Mouse (Mus musculus) hindbrain, embryonic 15.5 days (tissue): ENCODE measurements around the gene Hps4. TPM values are rescaled to one million over a fixed set of nuclear protein-coding genes. Genes with fewer than 3 reads are reported as not detected.

Experiments used
- ATAC-seq: fragments of 200-750 bp; cut with Nextera tagmentation; 2 replicates; pipeline ENCODE4 v1.8.0; 2017; ENCODE audit warnings: low read depth, moderate number of reproducible peaks, moderate TSS enrichment; ENCODE audit not compliant: low FRiP score
- H3K27ac ChIP-seq: fragments of 300-500 bp; sonication (generic); replicated peaks from 2 replicates; pipeline ENCODE4 v1.5.1; 2015; ENCODE audit warnings: mild to moderate bottlenecking, inconsistent platforms
- H3K27me3 ChIP-seq: fragments of 300-500 bp; sonication (generic); 2 replicates; pipeline ENCODE4 v1.6.1; 2015; ENCODE audit warnings: control low read depth, inconsistent platforms
- H3K36me3 ChIP-seq: fragments of 300-500 bp; sonication (generic); 2 replicates; pipeline ENCODE4 v1.6.1; 2015; ENCODE audit warnings: control low read depth, inconsistent platforms
- H3K4me1 ChIP-seq: fragments of 300-500 bp; sonication (generic); replicated peaks from 2 replicates; pipeline ENCODE4 v1.6.1; 2015; ENCODE audit warnings: control low read depth, inconsistent platforms
- H3K4me2 ChIP-seq: fragments of 300-500 bp; sonication (generic); 2 replicates; pipeline ENCODE4 v1.6.1; 2015; ENCODE audit warnings: moderate library complexity, mild to moderate bottlenecking, inconsistent platforms
- H3K4me3 ChIP-seq: fragments of 300-500 bp; sonication (generic); 2 replicates; pipeline ENCODE4 v1.5.1; 2015; ENCODE audit warnings: mild to moderate bottlenecking, inconsistent platforms
- H3K9ac ChIP-seq: fragments of 300-500 bp; sonication (generic); 2 replicates; pipeline ENCODE4 v1.6.1; 2015; ENCODE audit warnings: inconsistent platforms
- H3K9me3 ChIP-seq: fragments of 300-500 bp; sonication (generic); 2 replicates; pipeline ENCODE4 v1.6.1; 2016; ENCODE audit warnings: control low read depth, inconsistent platforms
- WGBS: fragments of 180-500 bp; shearing (Covaris S2); methylation state at CpG from one replicate; pipeline ENCODE4 v1.1.7; 2015; 5-methylcytosine and 5-hydroxymethylcytosine counted together
- polyA plus RNA-seq: library from polyadenylated mRNA; unstranded; fragments of >200 nt; fragmentation: Nextera tagmentation; extraction: Ambion mirVana; gene quantifications from 2 replicates; pipeline ENCODE4 v1.2.1, GENCODE M21; 2015

Gene Hps4
- polyA plus RNA-seq, 1 experiment from 2014 or later = 42.0 TPM

DNA sequence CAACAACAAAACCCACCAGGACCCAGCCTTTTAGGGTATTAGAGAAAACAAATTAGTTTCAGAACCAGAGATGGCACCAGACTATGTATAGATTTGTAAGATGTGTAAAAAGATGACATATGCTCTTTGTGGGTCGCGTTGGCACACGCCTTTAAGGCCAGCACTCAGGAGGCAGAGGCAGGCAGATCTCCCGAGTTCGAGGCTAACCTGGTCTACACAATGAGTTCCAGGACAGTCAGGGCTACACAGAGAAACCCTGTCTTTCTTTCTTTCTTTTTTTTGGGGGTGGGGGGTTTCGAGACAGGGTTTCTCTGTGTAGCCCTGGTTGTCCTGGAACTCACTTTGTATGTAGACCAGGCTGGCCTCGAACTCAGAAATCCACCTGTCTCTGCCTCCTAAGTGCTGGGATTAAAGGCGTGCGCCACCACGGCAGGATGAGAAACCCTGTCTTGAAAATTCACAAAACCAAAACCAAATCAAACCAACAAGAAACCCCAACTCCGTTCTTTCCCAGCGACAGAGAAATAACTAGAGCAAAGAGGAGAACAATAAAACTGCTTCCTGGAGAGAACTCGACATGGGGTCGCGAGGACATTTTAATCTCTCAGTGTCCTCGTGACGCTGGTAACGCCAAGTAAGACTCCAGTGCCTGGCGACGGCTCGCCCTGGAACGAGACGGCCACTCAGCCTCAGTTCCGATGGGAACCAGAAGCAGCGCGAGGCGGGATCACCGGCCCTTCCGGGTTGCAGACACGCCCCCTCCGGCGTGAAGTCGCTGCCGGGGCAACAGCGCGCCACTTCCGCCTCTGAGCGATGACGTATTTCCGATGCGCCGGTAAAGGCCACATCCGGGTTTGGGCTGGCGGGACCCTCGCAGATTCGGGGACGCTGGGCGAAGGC, 17.1 kb upstream of the Hps4 start, which contains the start of gene Tfip11:
Tfip11 (plus strand) TSS at position 813 of the 900 bp plus-strand sequence.
- Histone ChIP-seq H3K4me2 (peak within 1 kb of the TSS; percentile 75), H3K9ac (peak within 1 kb of the TSS; percentile 87), H3K4me1 (peaks cover 27% of the 10 kb centered on the region), H3K27me3 (no peaks in the 10 kb centered on the region), H3K9me3 (no peaks in the 10 kb centered on the region), H3K4me3 (peak within 1 kb of the TSS; percentile 94), H3K27ac (peak within 1 kb of the TSS; percentile 80), H3K36me3 (peaks cover 27% of the 10 kb centered on the region)
- WGBS = 9% methylated on average over 48 of the region's 48 CpGs
- peak; percentile 91 for ATAC-seq

DNA sequence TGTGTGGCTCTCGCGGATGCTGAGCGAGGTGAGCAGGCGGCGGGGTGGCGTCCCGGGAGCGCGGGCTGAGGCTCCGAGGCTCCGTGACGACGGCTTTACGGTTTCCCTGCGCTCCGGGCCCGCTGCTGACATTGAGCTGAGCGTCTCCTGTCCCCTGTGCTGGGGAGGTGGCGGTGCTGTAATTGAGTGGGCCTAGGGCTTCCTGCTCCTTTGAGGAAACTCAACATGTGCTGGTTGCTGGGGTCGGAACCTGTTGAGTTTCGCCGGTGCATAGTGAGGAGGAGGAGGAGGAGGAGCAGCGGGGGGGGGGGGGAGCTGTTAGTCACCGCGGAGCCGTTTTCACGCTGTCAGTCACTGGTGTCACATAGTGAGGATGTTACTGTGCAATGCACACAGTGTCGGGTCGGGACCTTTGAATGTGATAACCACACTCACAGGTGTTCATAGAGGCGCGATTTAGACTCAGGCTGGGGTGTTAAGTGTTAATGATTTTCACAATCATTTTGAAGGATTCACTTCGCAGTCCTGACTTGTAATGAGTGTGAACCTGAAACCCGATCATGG, 16.4 kb upstream of the Hps4 start:
- H3K27ac ChIP-seq = peak overlapping the region; percentile 62; the same call in 1 of the 2 replicates
- peak overlapping the region; percentile 94 for H3K4me3 ChIP-seq
- WGBS = 2% methylated on average over 33 of the region's 33 CpGs
- peak; percentile 81 for ATAC-seq
- no peaks in the 10 kb centered on the region for H3K9me3 ChIP-seq
- peak overlapping the region; percentile 87 for H3K9ac ChIP-seq
- H3K36me3 ChIP-seq = peaks cover 35% of the 10 kb centered on the region
- H3K4me1 ChIP-seq = peaks cover 27% of the 10 kb centered on the region
- H3K27me3 ChIP-seq = no peaks in the 10 kb centered on the region
- peak overlapping the region; percentile 75 for H3K4me2 ChIP-seq

DNA sequence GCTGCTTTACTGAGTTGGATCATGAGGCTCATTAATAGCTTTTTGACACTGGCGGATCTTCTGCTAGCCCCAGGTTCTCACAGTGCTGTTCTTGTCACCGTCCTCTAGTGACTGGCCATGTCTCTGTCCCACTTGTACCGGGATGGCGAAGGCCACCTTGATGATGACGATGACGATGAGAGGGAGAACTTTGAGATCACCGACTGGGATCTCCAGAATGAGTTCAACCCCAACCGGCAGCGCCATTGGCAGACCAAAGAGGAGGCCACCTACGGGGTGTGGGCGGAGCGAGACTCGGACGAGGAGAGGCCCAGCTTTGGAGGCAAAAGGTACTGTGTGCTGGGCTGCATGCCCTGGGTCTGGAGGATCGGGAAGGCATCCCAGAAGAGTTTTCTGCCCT, 15.0 kb upstream of the Hps4 start:
- Histone ChIP-seq H3K4me2 (no peak overlapping the region), H3K9ac (no peak overlapping the region), H3K27me3 (no peaks in the 10 kb centered on the region), H3K4me1 (peaks cover 27% of the 10 kb centered on the region), H3K4me3 (no peak overlapping the region), H3K9me3 (no peaks in the 10 kb centered on the region), H3K27ac (no peak overlapping the region), H3K36me3 (peaks cover 47% of the 10 kb centered on the region)
- ATAC-seq = no peak
- WGBS = 95% methylated on average over 15 of the region's 15 CpGs

DNA sequence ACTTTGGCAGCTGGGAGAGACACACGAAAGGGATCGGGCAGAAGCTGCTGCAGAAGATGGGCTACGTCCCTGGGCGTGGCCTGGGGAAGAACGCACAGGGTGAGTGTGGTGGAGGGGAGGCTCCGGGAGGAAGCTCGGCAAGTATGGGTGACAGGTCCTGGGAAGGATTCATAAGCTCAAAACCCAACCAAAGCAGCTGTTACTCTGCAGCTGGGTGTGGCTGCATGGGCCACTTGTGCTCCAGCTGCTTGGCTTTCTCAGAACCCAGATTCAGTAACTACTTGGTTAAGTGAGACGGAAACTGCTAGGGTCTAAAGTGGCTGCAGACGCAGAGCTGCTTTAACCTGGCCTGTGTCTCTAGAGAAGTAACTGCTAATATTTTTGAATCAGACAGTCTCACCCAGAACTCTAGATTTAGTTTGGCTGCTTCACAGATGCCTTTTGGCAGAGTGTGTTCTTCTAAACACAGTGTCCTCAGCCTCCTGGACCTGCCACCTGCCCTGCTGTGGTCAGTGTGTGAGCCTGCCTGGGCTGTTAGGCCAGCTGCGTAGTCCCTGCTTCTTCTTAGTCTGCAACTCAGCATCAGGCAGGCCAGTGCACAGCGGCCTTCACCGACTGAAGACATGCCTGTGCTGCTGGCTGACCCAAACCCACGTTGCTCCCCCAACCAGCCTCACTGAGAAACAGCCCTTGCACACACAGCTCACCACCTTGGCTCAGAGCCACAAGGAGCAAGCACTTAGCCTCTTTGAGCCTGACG, 12.9 kb upstream of the Hps4 start:
- no peak for ATAC-seq
- no peak overlapping the region for H3K4me2 ChIP-seq
- H3K9ac ChIP-seq = no peak overlapping the region
- peaks cover 25% of the 10 kb centered on the region for H3K4me1 ChIP-seq
- peaks cover 69% of the 10 kb centered on the region for H3K36me3 ChIP-seq
- 94% methylated on average over 14 of the region's 14 CpGs for WGBS
- no peak overlapping the region for H3K4me3 ChIP-seq
- H3K27ac ChIP-seq = no peak overlapping the region
- no peaks in the 10 kb centered on the region for H3K27me3 ChIP-seq
- no peaks in the 10 kb centered on the region for H3K9me3 ChIP-seq

DNA sequence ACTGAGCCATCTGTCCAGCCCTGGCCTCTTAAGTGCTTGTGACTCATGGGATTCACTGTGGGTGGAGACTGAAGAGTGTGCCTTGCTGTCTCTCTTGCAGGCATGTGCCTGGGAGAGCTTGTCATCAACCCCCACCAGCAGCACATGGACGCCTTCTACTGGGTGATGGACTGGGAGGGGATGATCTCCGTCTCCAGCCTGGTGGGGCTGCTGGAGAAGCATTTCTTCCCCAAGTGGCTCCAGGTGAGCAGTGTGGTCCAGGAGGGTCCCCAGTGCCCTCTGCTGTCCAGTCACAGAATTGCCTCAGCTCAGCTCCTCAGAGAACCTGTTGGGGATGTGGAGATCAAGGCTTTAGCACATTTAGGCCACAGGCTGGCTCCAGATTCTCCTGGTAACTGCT, 7.4 kb upstream of the Hps4 start:
- 33% methylated on average over 2 of the region's 2 CpGs for WGBS
- no peak overlapping the region for H3K27ac ChIP-seq
- ATAC-seq = no peak; the same call in 1 of the 2 replicates
- no peaks in the 10 kb centered on the region for H3K27me3 ChIP-seq
- no peak overlapping the region for H3K4me2 ChIP-seq
- H3K36me3 ChIP-seq = peaks cover 84% of the 10 kb centered on the region
- H3K9ac ChIP-seq = no peak overlapping the region
- H3K4me3 ChIP-seq = no peak overlapping the region
- no peaks in the 10 kb centered on the region for H3K9me3 ChIP-seq
- no peaks in the 10 kb centered on the region for H3K4me1 ChIP-seq

DNA sequence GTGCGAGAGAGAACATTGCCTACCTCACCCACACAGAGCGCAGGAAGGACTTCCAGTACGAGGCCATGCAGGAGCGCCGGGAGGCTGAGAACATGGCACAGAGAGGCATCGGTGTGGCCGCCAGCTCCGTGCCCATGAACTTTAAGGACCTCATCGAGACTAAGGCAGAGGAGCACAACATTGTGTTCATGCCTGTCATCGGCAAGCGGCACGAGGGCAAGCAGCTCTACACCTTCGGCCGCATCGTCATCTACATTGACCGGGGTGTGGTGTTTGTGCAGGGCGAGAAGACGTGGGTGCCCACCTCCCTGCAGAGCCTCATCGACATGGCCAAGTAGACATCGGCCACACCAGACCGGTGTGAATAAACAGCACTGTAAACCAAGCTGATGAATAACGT, 5.9 kb upstream of the Hps4 start:
- Histone ChIP-seq H3K4me1 (peaks cover 6% of the 10 kb centered on the region), H3K9me3 (no peaks in the 10 kb centered on the region), H3K4me2 (no peak overlapping the region), H3K27me3 (no peaks in the 10 kb centered on the region), H3K27ac (no peak overlapping the region), H3K36me3 (peaks cover 69% of the 10 kb centered on the region), H3K4me3 (no peak overlapping the region), H3K9ac (no peak overlapping the region)
- 92% methylated on average over 22 of the region's 22 CpGs for WGBS
- ATAC-seq = no peak

DNA sequence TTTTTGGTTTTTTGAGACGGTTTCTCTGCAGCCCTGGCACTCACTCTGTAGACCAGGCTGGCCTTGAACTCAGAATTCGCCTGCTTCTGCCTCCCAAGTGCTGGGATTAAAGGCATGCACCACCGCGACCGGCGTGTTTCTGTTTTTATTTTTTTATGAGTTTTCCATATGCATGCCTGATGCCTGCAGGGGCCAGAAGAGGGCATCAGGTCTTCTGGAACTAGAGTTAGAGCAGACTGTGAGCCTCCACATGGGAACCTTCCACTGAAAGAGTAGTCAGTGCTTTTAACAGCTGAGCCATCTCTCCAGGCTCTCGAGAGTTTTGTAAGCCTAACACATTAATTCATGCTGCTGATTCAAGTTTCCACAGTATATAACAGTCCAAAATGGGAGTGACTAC, 3.7 kb upstream of the Hps4 start:
- Histone ChIP-seq H3K36me3 (peaks cover 47% of the 10 kb centered on the region), H3K27me3 (no peaks in the 10 kb centered on the region), H3K4me1 (peaks cover 23% of the 10 kb centered on the region), H3K27ac (no peak overlapping the region), H3K9ac (no peak overlapping the region), H3K9me3 (no peaks in the 10 kb centered on the region), H3K4me2 (no peak overlapping the region), H3K4me3 (no peak overlapping the region)
- 70% methylated on average over 7 of the region's 7 CpGs for WGBS
- no peak for ATAC-seq

DNA sequence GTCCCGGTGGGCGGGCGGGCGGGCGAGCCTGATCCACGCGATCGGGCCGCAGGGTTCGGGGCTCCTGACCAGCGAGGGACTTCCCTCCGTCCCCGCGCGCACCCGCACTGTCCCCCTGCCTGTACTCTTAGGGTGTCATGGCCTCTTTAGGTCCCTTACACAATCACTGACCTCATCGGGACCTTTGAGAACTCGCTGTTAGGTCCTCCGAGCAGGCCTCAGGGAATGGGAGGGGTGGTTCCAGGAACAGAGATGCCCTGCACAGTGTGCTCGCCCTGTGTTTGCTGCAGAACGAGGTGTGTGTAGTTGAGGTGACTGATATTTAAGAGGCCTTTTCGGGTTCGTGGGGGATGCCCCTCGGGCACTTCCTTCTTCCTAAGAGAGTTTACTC, 317 bp downstream of the Hps4 start:
- ATAC-seq = peak; percentile 73

DNA sequence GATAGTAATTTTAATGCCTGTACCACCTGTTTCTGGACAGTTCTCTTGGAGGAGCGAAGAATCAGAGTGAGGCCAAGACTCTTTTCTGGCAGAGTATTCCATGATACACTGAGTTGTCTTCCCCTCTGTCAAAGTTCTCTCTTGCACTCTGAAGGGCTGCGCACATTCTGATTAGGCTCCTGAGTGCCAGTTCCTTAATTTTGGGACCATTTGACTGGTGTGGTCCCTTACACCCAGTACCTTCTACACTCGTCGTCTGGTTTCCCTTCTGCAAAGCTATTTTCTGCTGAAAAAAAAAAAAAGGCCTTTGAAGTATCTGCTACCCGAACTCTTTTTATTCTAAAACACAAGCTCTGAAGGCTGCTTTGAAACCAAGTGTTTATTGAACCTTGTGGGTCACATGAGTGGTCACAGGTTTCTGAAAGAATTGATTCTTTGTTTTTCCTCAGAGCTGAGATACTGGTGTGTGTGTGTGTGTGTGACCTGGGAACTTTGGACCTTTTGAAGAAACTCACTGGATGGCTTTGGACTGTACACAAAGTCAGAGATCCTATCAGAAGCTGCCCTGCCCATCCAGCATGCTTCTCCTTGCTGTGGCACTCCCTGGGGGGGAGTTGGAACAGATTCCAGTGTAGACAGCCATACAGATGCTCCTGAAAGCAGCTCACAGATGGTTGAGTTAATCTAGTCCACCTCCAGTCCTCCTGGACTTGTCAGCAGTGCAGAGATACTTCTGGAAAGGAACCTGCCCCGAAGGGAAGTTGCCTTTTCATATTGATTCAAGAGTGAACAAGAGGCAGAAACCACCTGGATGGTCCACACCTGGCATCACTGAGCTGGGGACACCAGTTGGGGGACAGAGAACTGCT, 1.4 kb downstream of the Hps4 start:
- no peaks in the 10 kb centered on the region for H3K9me3 ChIP-seq
- peaks cover 16% of the 10 kb centered on the region for H3K36me3 ChIP-seq
- no peak overlapping the region for H3K9ac ChIP-seq
- H3K4me3 ChIP-seq = no peak overlapping the region
- WGBS = 75% methylated on average over 6 of the region's 6 CpGs
- H3K27me3 ChIP-seq = no peaks in the 10 kb centered on the region
- H3K4me2 ChIP-seq = no peak overlapping the region
- peaks cover 47% of the 10 kb centered on the region for H3K4me1 ChIP-seq
- H3K27ac ChIP-seq = no peak overlapping the region
- no peak for ATAC-seq

More for the DNA sequence above, 317 bp downstream of the Hps4 start:
- Histone ChIP-seq H3K27ac (peak overlapping the region; percentile 53), H3K27me3 (no peaks in the 10 kb centered on the region), H3K4me2 (peak overlapping the region; percentile 79), H3K9ac (peak overlapping the region; percentile 69), H3K4me1 (peaks cover 47% of the 10 kb centered on the region), H3K36me3 (peaks cover 17% of the 10 kb centered on the region), H3K4me3 (peak overlapping the region; percentile 71), H3K9me3 (no peaks in the 10 kb centered on the region)
- 0% methylated on average over 24 of the region's 24 CpGs for WGBS

DNA sequence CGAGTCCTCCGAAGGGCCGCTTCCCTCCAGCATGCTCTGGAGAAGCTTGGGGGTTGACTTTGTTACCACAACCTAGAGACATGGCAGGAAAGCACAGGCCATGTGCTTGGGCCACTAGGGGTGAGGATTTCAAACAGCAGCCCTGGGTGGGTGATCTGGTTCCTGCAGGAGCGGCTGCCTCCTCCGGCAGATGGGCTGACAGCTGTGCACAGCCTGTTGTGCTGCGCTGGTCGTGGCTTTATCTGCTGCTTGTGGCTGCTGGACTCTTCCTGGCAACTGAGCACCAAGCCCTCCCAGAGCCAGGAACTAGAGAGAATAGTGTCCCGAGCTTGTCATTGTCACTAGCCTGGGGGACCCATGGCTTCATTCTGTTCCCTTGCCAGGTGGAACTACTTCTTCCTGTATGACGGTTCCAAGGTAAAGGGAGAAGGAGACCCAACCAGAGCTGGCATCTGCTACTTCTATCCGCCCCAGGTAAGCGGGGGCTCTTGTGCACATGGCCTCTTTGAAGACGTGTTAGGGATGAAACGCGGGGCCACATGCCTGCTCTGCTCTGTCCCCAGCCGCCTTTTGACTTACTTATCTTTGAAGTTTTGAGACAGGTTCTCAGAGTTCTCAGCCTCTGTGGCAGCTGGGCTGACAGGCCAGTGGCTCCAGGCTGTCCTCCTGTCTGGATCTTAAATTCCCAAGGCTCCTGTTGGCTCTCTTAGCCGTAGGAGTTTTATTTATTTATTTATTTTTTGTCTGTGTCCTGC, 3.5 kb downstream of the Hps4 start:
- H3K4me2 ChIP-seq = no peak overlapping the region
- no peak overlapping the region for H3K9ac ChIP-seq
- no peak overlapping the region for H3K4me3 ChIP-seq
- no peak for ATAC-seq
- H3K9me3 ChIP-seq = no peaks in the 10 kb centered on the region
- WGBS = 83% methylated on average over 16 of the region's 16 CpGs
- H3K36me3 ChIP-seq = peaks cover 31% of the 10 kb centered on the region
- no peak overlapping the region for H3K27ac ChIP-seq
- H3K4me1 ChIP-seq = peaks cover 47% of the 10 kb centered on the region
- no peaks in the 10 kb centered on the region for H3K27me3 ChIP-seq

DNA sequence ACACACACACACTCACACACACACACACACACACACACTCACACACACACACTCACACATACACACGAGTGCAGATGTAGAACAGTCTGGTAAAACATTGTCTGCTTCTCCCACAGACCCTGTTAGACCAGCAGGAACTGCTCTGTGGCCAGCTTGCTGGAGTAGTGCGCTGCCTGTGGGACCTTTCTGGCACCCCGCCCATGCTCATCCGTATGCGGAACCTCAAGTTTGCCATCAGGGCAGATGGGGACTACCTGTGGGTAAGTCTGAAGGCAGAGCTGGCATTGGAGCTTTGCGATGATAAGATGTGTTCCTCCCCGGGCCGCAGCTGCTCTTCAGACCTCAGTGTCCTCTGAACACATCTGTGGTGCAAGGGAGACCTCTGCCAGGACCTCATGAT, 6.3 kb downstream of the Hps4 start:
- no peaks in the 10 kb centered on the region for H3K27me3 ChIP-seq
- no peak for ATAC-seq
- peaks cover 25% of the 10 kb centered on the region for H3K4me1 ChIP-seq
- no peak overlapping the region for H3K4me3 ChIP-seq
- peaks cover 34% of the 10 kb centered on the region for H3K36me3 ChIP-seq
- no peak overlapping the region for H3K27ac ChIP-seq
- H3K4me2 ChIP-seq = no peak overlapping the region
- no peak overlapping the region for H3K9ac ChIP-seq
- no peaks in the 10 kb centered on the region for H3K9me3 ChIP-seq
- 82% methylated on average over 8 of the region's 8 CpGs for WGBS
